Mouse (Mus musculus) midbrain, embryonic 10.5 days (tissue): ENCODE measurements around the gene Maneal. TPM values are rescaled to one million over a fixed set of nuclear protein-coding genes. Genes with fewer than 3 reads are reported as not detected.

ENCODE experiments used
- DNase-seq: peaks from one replicate; pipeline ENCODE4 v3.0.0-alpha.2; 2017; ENCODE audit warnings: low spot score
- H3K27ac ChIP-seq: fragments of 300-500 bp; sonication (generic); replicated peaks from 2 replicates; pipeline ENCODE4 v1.5.1; 2016; ENCODE audit warnings: mild to moderate bottlenecking
- H3K27me3 ChIP-seq: fragments of 300-500 bp; sonication (generic); 2 replicates; pipeline ENCODE4 v1.6.1; 2016; ENCODE audit warnings: low read depth, mild to moderate bottlenecking; ENCODE audit not compliant: poor library complexity, severe bottlenecking
- H3K36me3 ChIP-seq: fragments of 300-500 bp; sonication (generic); 2 replicates; pipeline ENCODE4 v1.6.1; 2016; ENCODE audit warnings: mild to moderate bottlenecking, moderate library complexity
- H3K4me1 ChIP-seq: fragments of 300-500 bp; sonication (generic); 2 replicates; pipeline ENCODE4 v1.6.1; 2016
- H3K4me3 ChIP-seq: fragments of 300-500 bp; sonication (generic); 2 replicates; pipeline ENCODE4 v1.5.1; 2016; ENCODE audit warnings: mild to moderate bottlenecking, moderate library complexity
- H3K9me3 ChIP-seq: fragments of 300-500 bp; sonication (generic); replicated peaks from 2 replicates; pipeline ENCODE4 v1.6.1; 2016; ENCODE audit warnings: mild to moderate bottlenecking
- WGBS: fragments of 180-500 bp; shearing (Covaris S2); methylation state at CpG from one replicate; pipeline ENCODE4 v1.1.7; 2016; 5-methylcytosine and 5-hydroxymethylcytosine counted together
- polyA plus RNA-seq: library from polyadenylated mRNA; unstranded; fragments of >200 nt; fragmentation: Nextera tagmentation; extraction: Ambion mirVana; gene quantifications from 2 replicates; pipeline ENCODE4 v1.2.1, GENCODE M21; 2016

Maneal gene
- polyA plus RNA-seq, 1 experiment from 2014 or later = 4.2 TPM

DNA sequence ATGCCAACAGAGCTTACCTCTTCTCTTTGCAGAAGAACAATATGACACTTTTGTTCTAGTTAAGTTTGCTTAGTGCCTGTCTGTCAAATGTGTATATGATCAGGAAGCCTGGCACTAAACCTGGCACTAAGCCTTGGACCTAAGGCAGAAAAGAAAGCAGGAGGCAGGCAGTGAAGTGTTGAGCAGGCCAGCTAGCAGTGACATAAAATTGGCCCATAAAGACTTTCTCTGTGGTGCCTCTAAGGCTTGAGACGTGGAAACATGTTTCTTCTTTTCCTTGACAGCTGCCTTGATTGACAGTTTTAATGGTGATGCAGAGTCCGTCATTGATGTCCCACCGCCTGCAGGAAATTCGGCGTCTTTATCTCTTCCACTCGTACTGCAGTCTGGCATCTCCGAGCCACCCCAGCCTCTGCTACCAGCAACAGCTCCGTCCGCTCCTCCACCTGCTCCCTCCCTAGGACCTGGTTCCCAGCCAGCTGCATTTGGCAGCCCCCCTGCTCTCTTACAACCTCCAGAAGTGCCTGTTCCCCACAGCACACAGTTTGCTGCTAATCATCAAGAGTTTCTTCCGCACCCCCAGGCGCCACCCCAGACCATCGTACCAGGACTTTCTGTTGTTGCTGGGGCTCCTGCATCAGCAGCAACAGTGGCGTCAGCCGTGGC is 23.8 kb downstream of the Maneal start:
- no peak for DNase-seq
- Histone ChIP-seq H3K9me3 (peaks cover 6% of the 10 kb centered on the region; the same call in 1 of the 2 replicates), H3K27me3 (no peaks in the 10 kb centered on the region), H3K36me3 (peaks cover 95% of the 10 kb centered on the region), H3K4me1 (no peaks in the 10 kb centered on the region), H3K4me3 (no peak overlapping the region), H3K27ac (no peak overlapping the region)
- 92% methylated on average over 14 of the region's 14 CpGs for WGBS

GRCm38 (mm10) chr4:124832796-124833195 is 29.2 kb downstream of the Maneal start:
- Histone ChIP-seq H3K36me3 (peaks cover 92% of the 10 kb centered on the region), H3K4me3 (no peak overlapping the region), H3K27ac (no peak overlapping the region), H3K9me3 (no peaks in the 10 kb centered on the region), H3K27me3 (no peaks in the 10 kb centered on the region), H3K4me1 (no peaks in the 10 kb centered on the region)
- no peak for DNase-seq
- 94% methylated on average over 10 of the region's 10 CpGs for WGBS

DNA sequence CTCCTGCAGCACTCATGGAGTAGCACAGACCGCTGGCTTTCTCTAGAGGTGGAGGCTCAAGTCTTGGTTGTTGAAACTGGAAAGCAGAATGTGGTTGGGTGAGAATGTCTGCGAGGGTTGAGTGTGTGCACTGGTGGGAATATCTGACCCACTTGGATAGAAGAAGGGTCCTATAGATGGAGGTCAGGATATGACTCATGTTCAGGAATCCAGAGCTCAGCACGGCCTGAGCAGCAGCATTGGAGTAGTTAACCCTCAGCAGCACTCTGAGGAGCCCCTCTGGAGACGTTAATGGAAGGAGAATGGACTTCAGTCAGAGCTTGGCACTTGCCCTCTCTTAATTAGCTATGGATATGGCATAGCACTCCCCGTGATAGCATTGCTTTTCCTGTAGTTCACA is 32.3 kb downstream of the Maneal start:
- no peak overlapping the region for H3K4me3 ChIP-seq
- DNase-seq = no peak
- H3K9me3 ChIP-seq = no peaks in the 10 kb centered on the region
- H3K4me1 ChIP-seq = no peaks in the 10 kb centered on the region
- 91% methylated on average over 5 of the region's 5 CpGs for WGBS
- H3K36me3 ChIP-seq = peaks cover 94% of the 10 kb centered on the region
- no peaks in the 10 kb centered on the region for H3K27me3 ChIP-seq
- H3K27ac ChIP-seq = no peak overlapping the region

- Histone ChIP-seq H3K4me3 (no peak overlapping the region), H3K4me1 (no peaks in the 10 kb centered on the region), H3K27me3 (no peaks in the 10 kb centered on the region), H3K9me3 (no peaks in the 10 kb centered on the region), H3K27ac (no peak overlapping the region), H3K36me3 (peaks cover 96% of the 10 kb centered on the region)
- 95% methylated on average over 21 of the region's 21 CpGs for WGBS
- DNase-seq = no peak
Observed at GRCm38 (mm10) chr4:124825371-124825965, 36.5 kb downstream of the Maneal start.

DNA sequence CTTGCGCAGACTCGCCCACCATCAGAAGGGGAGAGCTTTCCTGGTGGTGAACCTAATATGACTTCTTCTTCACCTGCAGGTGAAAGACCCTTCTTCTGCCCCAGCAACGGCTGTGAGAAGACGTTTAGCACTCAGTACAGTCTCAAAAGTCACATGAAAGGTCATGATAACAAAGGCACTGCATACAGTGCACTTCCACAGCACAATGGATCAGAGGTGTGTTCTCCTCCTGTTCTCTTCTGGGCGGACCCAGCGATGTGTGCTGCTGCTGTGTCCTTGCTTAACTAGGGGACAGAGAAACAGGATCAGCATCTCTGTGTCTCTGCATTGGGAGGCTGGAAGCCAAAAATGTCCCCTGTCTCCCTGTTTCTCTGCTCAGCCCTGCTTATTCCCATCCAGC is 37.0 kb downstream of the Maneal start:
- Histone ChIP-seq H3K27ac (no peak overlapping the region), H3K4me3 (no peak overlapping the region), H3K9me3 (no peaks in the 10 kb centered on the region), H3K4me1 (no peaks in the 10 kb centered on the region), H3K36me3 (peaks cover 96% of the 10 kb centered on the region), H3K27me3 (no peaks in the 10 kb centered on the region)
- 96% methylated on average over 6 of the region's 6 CpGs for WGBS
- no peak for DNase-seq

DNA sequence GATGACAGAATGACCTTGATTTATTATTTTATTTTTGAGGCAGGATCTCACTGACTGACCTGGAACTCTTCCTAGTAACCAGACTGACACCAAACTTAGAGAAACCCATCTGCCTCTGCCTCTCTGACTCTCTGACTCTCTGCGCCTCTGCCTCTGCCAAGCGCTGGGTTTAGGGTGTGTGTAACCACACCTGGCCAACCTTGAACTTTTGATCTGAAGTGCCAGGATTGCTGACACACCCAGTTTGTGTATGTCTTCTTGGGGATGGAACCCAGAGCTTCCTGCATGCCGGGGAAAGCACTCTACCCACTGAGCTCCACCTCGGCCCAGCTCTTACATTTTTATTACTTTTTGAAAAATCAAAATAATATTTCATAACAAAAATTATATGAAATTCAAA is 43.1 kb downstream of the Maneal start:
- Histone ChIP-seq H3K4me1 (peaks cover 17% of the 10 kb centered on the region), H3K9me3 (no peaks in the 10 kb centered on the region), H3K27me3 (no peaks in the 10 kb centered on the region), H3K4me3 (no peak overlapping the region), H3K27ac (no peak overlapping the region), H3K36me3 (peaks cover 54% of the 10 kb centered on the region)
- 89% methylated on average over 4 of the region's 4 CpGs for WGBS
- DNase-seq = no peak

DNA sequence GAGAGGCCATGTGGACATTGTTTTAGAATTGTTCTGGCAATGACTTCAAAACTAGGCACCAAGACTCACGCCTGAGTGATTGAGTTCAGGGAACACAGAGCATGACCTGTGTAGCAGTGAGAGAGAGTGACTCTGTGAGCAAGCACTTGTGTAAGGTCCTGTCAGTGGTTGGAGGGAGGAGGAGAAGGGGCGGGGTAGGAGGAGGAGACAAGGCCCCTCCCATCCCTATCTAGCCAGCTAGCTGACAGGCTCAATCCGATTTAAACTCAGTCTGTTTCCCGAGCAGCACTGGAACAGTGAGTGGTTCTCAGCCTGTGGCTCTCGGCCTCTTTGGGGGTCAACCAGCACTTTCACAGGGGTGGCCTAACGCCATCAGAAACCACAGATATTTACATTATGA is 44.2 kb downstream of the Maneal start:
- Histone ChIP-seq H3K27me3 (no peaks in the 10 kb centered on the region), H3K4me1 (peaks cover 17% of the 10 kb centered on the region), H3K9me3 (no peaks in the 10 kb centered on the region), H3K4me3 (no peak overlapping the region), H3K36me3 (peaks cover 54% of the 10 kb centered on the region), H3K27ac (no peak overlapping the region)
- 15% methylated on average over 6 of the region's 6 CpGs for WGBS
- DNase-seq = peak; percentile 39

- no peaks in the 10 kb centered on the region for H3K9me3 ChIP-seq
- no peak for DNase-seq
- H3K27me3 ChIP-seq = no peaks in the 10 kb centered on the region
- 95% methylated on average over 11 of the region's 11 CpGs for WGBS
- H3K36me3 ChIP-seq = peaks cover 48% of the 10 kb centered on the region
- H3K4me3 ChIP-seq = no peak overlapping the region
- H3K27ac ChIP-seq = no peak overlapping the region
- peaks cover 28% of the 10 kb centered on the region for H3K4me1 ChIP-seq
Observed at GRCm38 (mm10) chr4:124815901-124816300, 46.1 kb downstream of the Maneal start.

GRCm38 (mm10) chr4:124811347-124811975 is 50.5 kb downstream of the Maneal start:
- no peak overlapping the region for H3K27ac ChIP-seq
- DNase-seq = no peak
- no peaks in the 10 kb centered on the region for H3K27me3 ChIP-seq
- peaks cover 14% of the 10 kb centered on the region for H3K4me1 ChIP-seq
- H3K4me3 ChIP-seq = no peak overlapping the region; the same call in 1 of the 2 replicates
- H3K9me3 ChIP-seq = no peaks in the 10 kb centered on the region
- peaks cover 74% of the 10 kb centered on the region for H3K36me3 ChIP-seq
- WGBS = 21% methylated on average over 9 of the region's 9 CpGs

DNA sequence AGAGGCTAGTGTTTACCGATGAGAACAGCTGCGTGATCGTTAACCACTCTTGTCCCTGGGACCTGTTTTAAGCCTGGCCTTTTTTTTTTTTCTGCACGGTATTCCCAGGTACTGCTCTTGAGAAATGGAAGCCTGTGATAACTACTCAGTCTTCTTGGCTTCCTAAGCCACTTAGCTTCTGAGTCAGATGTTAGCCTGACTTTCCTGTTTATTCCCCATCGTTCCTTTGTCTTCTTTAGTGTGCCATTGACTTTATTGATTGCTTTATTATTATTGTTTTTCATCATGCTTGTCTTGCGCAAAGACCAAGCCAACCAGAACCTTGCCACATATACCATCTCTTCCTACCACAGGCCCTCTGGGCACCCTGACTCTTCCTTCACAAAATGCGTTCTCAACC is 51.9 kb downstream of the Maneal start:
- H3K27ac ChIP-seq = no peak overlapping the region

GRCm38 (mm10) chr4:124809136-124809883 is 52.7 kb downstream of the Maneal start:
- WGBS = 87% methylated on average over 9 of the region's 9 CpGs
- peaks cover 85% of the 10 kb centered on the region for H3K36me3 ChIP-seq

More for the DNA sequence above, 51.9 kb downstream of the Maneal start:
- no peaks in the 10 kb centered on the region for H3K27me3 ChIP-seq
- H3K4me3 ChIP-seq = no peak overlapping the region
- H3K36me3 ChIP-seq = peaks cover 78% of the 10 kb centered on the region
- 97% methylated on average over 7 of the region's 7 CpGs for WGBS
- DNase-seq = no peak
- H3K9me3 ChIP-seq = no peaks in the 10 kb centered on the region
- H3K4me1 ChIP-seq = peaks cover 14% of the 10 kb centered on the region

DNA sequence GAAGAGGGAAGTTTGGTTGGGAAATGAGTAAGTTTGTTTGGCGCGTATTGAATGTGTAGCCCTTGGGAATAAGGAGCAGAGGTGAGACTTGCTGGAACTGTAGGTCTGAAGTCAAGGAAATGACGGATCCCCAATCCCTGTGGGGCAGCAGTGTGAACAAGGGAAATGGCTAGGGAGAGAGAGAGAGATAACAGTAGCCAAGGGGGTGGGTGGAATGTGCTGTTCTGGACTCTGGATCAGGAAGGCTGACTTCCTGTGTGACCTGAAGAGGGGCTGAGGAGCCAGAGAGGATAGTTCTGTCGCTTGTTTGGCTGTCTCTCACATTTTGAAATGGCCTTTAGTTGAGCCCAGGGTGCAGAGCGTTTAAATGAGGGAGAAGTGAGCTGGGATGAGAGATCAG is 53.5 kb downstream of the Maneal start:
- no peak for DNase-seq
- Histone ChIP-seq H3K27me3 (no peaks in the 10 kb centered on the region), H3K36me3 (peaks cover 84% of the 10 kb centered on the region), H3K9me3 (no peaks in the 10 kb centered on the region), H3K4me3 (no peak overlapping the region), H3K4me1 (peaks cover 17% of the 10 kb centered on the region), H3K27ac (no peak overlapping the region)
- 85% methylated on average over 5 of the region's 5 CpGs for WGBS

More at GRCm38 (mm10) chr4:124809136-124809883, 52.7 kb downstream of the Maneal start:
- no peak overlapping the region for H3K4me3 ChIP-seq
- peaks cover 14% of the 10 kb centered on the region for H3K4me1 ChIP-seq
- no peak for DNase-seq
- no peaks in the 10 kb centered on the region for H3K9me3 ChIP-seq
- no peaks in the 10 kb centered on the region for H3K27me3 ChIP-seq
- no peak overlapping the region for H3K27ac ChIP-seq
